Mouse (Mus musculus) midbrain, embryonic 11.5 days (tissue): ENCODE results near the gene Rundc1. TPM values are rescaled to one million over a fixed set of nuclear protein-coding genes. Genes with fewer than 3 reads are reported as not detected.
"Not testable (repeated sequence)": the region's sequence is repeated elsewhere in the genome, so short reads cannot be mapped to it uniquely, and the experiment has no call there.

Source experiments
- ATAC-seq: fragments of 200-750 bp; cut with Nextera tagmentation; 2 replicates; pipeline ENCODE4 v1.8.0; 2017; ENCODE audit warnings: moderate TSS enrichment, moderate library complexity; ENCODE audit not compliant: low FRiP score
- DNase-seq: peaks from one replicate; pipeline ENCODE4 v3.0.0; 2015; ENCODE audit warnings: low spot score; ENCODE audit errors: missing footprints
- H3K27ac ChIP-seq: fragments of 300-500 bp; sonication (generic); 2 replicates; pipeline ENCODE4 v1.5.1; 2014; ENCODE audit warnings: low read depth, low read length
- H3K27me3 ChIP-seq: fragments of 300-500 bp; sonication (generic); 2 replicates; pipeline ENCODE4 v1.6.1; 2014; ENCODE audit warnings: mild to moderate bottlenecking, low read length, moderate library complexity, mixed read lengths; ENCODE audit not compliant: control insufficient read depth, insufficient read depth
- H3K36me3 ChIP-seq: fragments of 300-500 bp; sonication (generic); 2 replicates; pipeline ENCODE4 v1.6.1; 2014; ENCODE audit warnings: mild to moderate bottlenecking, low read length, moderate library complexity, mixed read lengths; ENCODE audit not compliant: control insufficient read depth, insufficient read depth
- H3K4me1 ChIP-seq: fragments of 300-500 bp; sonication (generic); 2 replicates; pipeline ENCODE4 v1.6.1; 2014; ENCODE audit warnings: low read length; ENCODE audit not compliant: control insufficient read depth, insufficient read depth
- H3K4me2 ChIP-seq: fragments of 300-500 bp; sonication (generic); 2 replicates; pipeline ENCODE4 v1.6.1; 2014; ENCODE audit warnings: mild to moderate bottlenecking, moderate library complexity
- H3K4me3 ChIP-seq: fragments of 300-500 bp; sonication (generic); 2 replicates; pipeline ENCODE4 v1.5.1; 2014; ENCODE audit warnings: low read depth, low read length
- H3K9ac ChIP-seq: fragments of 300-500 bp; sonication (generic); 2 replicates; pipeline ENCODE4 v1.6.1; 2014; ENCODE audit warnings: low read length
- H3K9me3 ChIP-seq: fragments of 300-500 bp; sonication (generic); 2 replicates; pipeline ENCODE4 v1.6.1; 2016; ENCODE audit warnings: low read length; ENCODE audit not compliant: control insufficient read depth
- WGBS: fragments of 180-500 bp; shearing (Covaris S2); extraction: QIAGEN DNeasy Blood & Tissue Kit; methylation state at CpG from one replicate; pipeline ENCODE4 v1.1.7; 2014; 5-methylcytosine and 5-hydroxymethylcytosine counted together
- polyA plus RNA-seq: library from polyadenylated mRNA; unstranded; fragments of >200 nt; fragmentation: Nextera tagmentation; extraction: Ambion mirVana; gene quantifications from 2 replicates; pipeline ENCODE4 v1.2.1, GENCODE M21; 2014

The Rundc1 gene
- polyA plus RNA-seq, 1 experiment from 2014 or later = 15.0 TPM

DNA sequence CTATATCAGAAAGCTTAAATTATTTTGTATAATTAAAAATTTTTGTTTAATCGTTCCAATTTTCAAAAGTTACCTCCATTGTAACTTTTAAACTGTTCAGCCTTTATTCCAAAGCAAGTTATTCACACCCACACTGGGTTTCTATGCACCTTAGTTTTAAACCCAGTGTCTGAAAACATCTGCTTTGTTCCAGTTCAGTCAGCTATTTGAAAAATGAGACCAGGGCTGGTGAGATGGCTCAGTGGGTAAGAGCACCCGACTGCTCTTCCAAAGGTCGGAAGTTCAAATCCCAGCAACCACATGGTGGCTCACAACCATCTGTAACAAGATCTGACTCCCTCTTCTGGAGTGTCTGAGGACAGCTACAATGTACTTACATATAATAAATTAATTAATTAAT is 13.1 kb downstream of the Rundc1 start:
- not testable (repeated sequence) for H3K27ac ChIP-seq, ATAC-seq
- WGBS = 60% methylated on average over 3 of the region's 3 CpGs

DNA sequence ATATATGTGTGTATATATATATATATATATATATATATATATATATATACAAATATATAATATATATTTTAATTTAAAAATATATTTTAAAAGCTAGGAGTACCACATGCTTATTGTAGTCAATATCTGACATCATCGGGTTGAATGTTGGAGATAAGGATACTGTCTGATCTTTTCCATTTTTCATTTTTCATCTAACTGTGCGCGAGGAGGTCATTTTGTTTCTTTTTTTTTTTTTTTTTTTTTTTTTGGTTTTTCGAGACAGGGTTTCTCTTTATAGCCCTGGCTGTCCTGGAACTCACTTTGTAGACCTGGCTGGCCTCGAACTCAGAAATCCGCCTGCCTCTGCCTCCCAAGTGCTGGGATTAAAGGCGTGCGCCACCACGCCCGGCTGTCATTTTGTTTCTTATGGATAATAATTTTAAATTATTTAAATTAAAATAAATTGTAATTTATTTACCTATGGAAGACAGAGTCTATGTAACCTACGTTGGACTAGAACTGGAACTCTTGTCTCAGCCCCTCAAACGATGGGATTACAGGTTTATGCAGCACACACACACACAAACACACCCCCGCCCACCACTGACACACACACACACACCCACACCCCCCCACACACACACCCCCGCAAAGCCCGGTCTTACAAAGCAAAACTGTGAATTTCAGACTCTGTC is 16.7 kb downstream of the Rundc1 start:
- H3K9ac ChIP-seq, H3K27me3 ChIP-seq: not testable (repeated sequence)

More for the DNA sequence above, 13.1 kb downstream of the Rundc1 start:
- H3K4me3 ChIP-seq, H3K36me3 ChIP-seq, H3K27me3 ChIP-seq, DNase-seq, H3K9me3 ChIP-seq, H3K4me1 ChIP-seq, H3K9ac ChIP-seq, H3K4me2 ChIP-seq: not testable (repeated sequence)

GRCm38 (mm10) chr11:101442127-101442693 is 17.3 kb downstream of the Rundc1 start, which contains the start of gene Rpl27:
Gene Rpl27 (plus strand): TSS chr11:101442298.
- Histone ChIP-seq H3K4me3 (peak within 1 kb of the TSS; percentile 87), H3K36me3 (peaks cover 12% of the 10 kb centered on the region; the same call in 1 of the 2 replicates), H3K4me2 (peak within 1 kb of the TSS; percentile 96), H3K9me3 (no peaks in the 10 kb centered on the region), H3K27ac (peak within 1 kb of the TSS; percentile 87), H3K9ac (peak within 1 kb of the TSS; percentile 96), H3K27me3 (no peaks in the 10 kb centered on the region), H3K4me1 (peaks cover 10% of the 10 kb centered on the region)
- under 1% methylated on average over 41 of the region's 42 CpGs for WGBS
- ATAC-seq = peak; percentile 98
- DNase-seq = peak; percentile 99

More for the DNA sequence above, 16.7 kb downstream of the Rundc1 start:
- H3K4me2 ChIP-seq, H3K4me1 ChIP-seq, H3K27ac ChIP-seq, DNase-seq, H3K9me3 ChIP-seq: not testable (repeated sequence)
- Histone ChIP-seq H3K4me3 (peak overlapping the region; percentile 87), H3K36me3 (peaks cover 12% of the 10 kb centered on the region; the same call in 1 of the 2 replicates)
- WGBS = 38% methylated on average over 15 of the region's 15 CpGs
- ATAC-seq = peak; percentile 74; the same call in 1 of the 2 replicates

GRCm38 (mm10) chr11:101442760-101443159 is 17.9 kb downstream of the Rundc1 start:
- Histone ChIP-seq H3K4me2 (peak overlapping the region; percentile 96), H3K9ac (peak overlapping the region; percentile 96), H3K4me3 (peak overlapping the region; percentile 87), H3K27ac (peak overlapping the region; percentile 87), H3K27me3 (no peaks in the 10 kb centered on the region), H3K9me3 (no peaks in the 10 kb centered on the region), H3K4me1 (peaks cover 10% of the 10 kb centered on the region), H3K36me3 (peaks cover 12% of the 10 kb centered on the region; the same call in 1 of the 2 replicates)
- WGBS = 1% methylated on average over 14 of the region's 14 CpGs
- ATAC-seq (no peak; the same call in 1 of the 2 replicates), DNase-seq (no peak)

GRCm38 (mm10) chr11:101446319-101446718 is 21.4 kb downstream of the Rundc1 start:
- Histone ChIP-seq H3K4me3 (no peak overlapping the region), H3K9ac (no peak overlapping the region), H3K4me2 (no peak overlapping the region), H3K4me1 (peaks cover 10% of the 10 kb centered on the region), H3K27ac (no peak overlapping the region), H3K27me3 (no peaks in the 10 kb centered on the region), H3K36me3 (peaks cover 12% of the 10 kb centered on the region; the same call in 1 of the 2 replicates), H3K9me3 (no peaks in the 10 kb centered on the region)
- 86% methylated on average over 1 of the region's 1 CpGs for WGBS
- DNase-seq (no peak), ATAC-seq (no peak)

GRCm38 (mm10) chr11:101446860-101447259 is 22.0 kb downstream of the Rundc1 start:
- 93% methylated on average over 8 of the region's 8 CpGs for WGBS
- DNase-seq, H3K9me3 ChIP-seq: not testable (repeated sequence)

DNA sequence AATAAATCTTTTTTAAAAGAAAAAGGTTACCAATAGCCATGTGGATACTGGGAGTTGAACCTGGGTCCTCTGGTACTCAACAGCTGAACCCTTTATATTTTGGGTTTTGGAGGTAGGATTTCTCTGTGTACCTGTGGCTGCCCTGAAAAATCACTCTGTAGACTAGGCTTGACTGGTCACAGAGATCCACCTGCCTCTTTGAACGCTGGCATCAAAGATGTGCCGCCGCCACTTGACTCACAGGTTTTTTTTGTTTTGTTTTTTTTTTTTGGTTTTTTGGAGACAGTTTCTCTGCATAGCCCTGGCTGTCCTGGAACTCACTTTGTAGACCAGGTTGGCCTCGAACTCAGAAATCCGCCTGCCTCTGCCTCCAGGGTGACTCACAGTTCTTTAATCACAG is 22.9 kb downstream of the Rundc1 start:
- Histone ChIP-seq H3K4me2 (no peak overlapping the region), H3K4me3 (no peak overlapping the region), H3K4me1 (peaks cover 10% of the 10 kb centered on the region), H3K9ac (no peak overlapping the region), H3K27ac (no peak overlapping the region), H3K9me3 (no peaks in the 10 kb centered on the region), H3K36me3 (peaks cover 12% of the 10 kb centered on the region; the same call in 1 of the 2 replicates), H3K27me3 (no peaks in the 10 kb centered on the region)
- no peak for ATAC-seq
- no peak for DNase-seq
- WGBS = 87% methylated on average over 5 of the region's 5 CpGs

More at GRCm38 (mm10) chr11:101446860-101447259, 22.0 kb downstream of the Rundc1 start:
- not testable (repeated sequence) for H3K27ac ChIP-seq, H3K4me2 ChIP-seq, H3K4me3 ChIP-seq, H3K4me1 ChIP-seq, ATAC-seq, H3K27me3 ChIP-seq, H3K9ac ChIP-seq
- peaks cover 12% of the 10 kb centered on the region; the same call in 1 of the 2 replicates for H3K36me3 ChIP-seq

GRCm38 (mm10) chr11:101448274-101448746 is 23.4 kb downstream of the Rundc1 start, which contains the start of gene Ifi35:
Gene Ifi35 (plus strand): TSS chr11:101448407.
- Histone ChIP-seq H3K4me1 (peaks cover 5% of the 10 kb centered on the region), H3K36me3 (peaks cover 12% of the 10 kb centered on the region; the same call in 1 of the 2 replicates), H3K27ac (no peak within 1 kb of the TSS), H3K4me3 (no peak within 1 kb of the TSS), H3K9me3 (no peaks in the 10 kb centered on the region), H3K4me2 (no peak within 1 kb of the TSS), H3K9ac (no peak within 1 kb of the TSS), H3K27me3 (no peaks in the 10 kb centered on the region)
- DNase-seq = no peak
- 43% methylated on average over 10 of the region's 10 CpGs for WGBS
- no peak for ATAC-seq

GRCm38 (mm10) chr11:101448899-101449298 is 24.0 kb downstream of the Rundc1 start:
- H3K4me1 ChIP-seq = peaks cover under 1% of the 10 kb centered on the region; the same call in 1 of the 2 replicates
- peaks cover 9% of the 10 kb centered on the region; the same call in 1 of the 2 replicates for H3K36me3 ChIP-seq
- H3K4me2 ChIP-seq = no peak overlapping the region
- DNase-seq = no peak
- H3K4me3 ChIP-seq = no peak overlapping the region
- H3K27ac ChIP-seq = no peak overlapping the region
- WGBS = 81% methylated on average over 4 of the region's 4 CpGs
- no peaks in the 10 kb centered on the region for H3K9me3 ChIP-seq
- no peak overlapping the region for H3K9ac ChIP-seq
- no peak for ATAC-seq
- no peaks in the 10 kb centered on the region for H3K27me3 ChIP-seq
